Mouse (Mus musculus) B cell, adult 2 months (primary cell): ENCODE results near the gene Rhox4a2.
"Not testable (repeated sequence)": the region's sequence is repeated elsewhere in the genome, so short reads cannot be mapped to it uniquely, and the experiment has no call there.

Experiments
- DNase-seq, 2 experiments: peaks; one replicate each; pipeline ENCODE4 v3.0.0; 2022

The Rhox4a2 gene

DNA sequence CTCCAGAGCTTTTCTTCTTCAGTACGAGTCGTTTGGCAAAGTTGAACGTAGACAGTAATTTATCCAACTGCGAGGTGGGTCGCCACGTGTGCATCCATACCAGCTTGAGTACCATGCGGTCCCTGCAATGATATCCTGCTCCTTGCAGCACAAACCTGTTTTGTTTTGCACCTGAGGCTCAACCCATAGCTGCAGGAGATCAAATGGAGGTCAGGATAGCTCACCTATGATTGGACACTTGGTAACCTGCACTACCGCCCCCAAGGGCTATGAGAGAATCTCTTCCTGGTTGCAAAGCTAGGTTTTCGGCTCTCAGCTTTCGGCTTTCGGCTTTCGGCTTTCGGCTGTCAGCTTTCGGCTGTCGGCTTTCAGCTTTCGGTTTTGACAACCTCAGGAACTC lies at the start of gene Rhox4a2:
Gene Rhox4a2, plus strand, starts transcription at position 301 of the 400 bp plus-strand sequence.
- DNase-seq = not testable (repeated sequence)

DNA sequence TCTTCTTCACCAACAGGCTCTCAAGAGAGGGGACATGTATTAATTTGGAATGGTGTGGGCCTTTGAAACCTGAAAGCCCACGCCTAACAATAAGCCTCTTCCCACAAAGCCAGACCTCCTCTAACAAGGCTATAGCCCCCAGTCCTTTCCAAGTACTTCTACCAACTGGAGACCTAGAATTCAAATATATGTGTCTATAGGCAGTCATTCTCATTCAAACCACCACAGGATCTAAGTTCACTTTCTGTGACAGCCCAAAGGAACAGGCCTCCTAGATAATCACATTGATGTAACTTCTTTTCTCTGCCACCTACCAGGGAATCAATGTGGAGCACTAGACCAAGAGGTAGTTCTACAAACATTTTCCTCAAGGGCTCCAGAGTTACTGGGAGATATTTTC lies 10.9 kb upstream of the Rhox4a2 start, which contains the start of gene Rhox3a2:
Gene Rhox3a2, plus strand, starts transcription at position 301 of the 400 bp plus-strand sequence.
- not testable (repeated sequence) for DNase-seq

DNA sequence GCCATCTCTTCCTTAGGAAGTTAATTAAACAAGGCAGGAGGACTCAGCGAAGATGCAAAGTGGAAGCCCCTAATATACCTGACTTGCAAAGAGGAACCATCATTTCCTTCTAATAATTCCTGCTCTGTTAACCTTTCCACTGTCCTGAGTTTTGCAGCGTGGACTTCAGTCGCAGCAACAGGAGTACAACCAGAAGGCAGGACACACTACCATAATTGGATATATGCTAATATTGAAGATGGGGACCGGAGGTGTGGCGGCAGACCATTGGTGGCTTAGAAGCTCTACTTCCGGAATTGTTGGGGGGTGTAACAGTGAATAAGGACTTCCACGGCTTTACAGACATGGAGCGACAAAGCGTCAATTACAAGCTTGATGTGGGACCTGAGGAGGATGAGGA lies 21.1 kb downstream of the Rhox4a2 start, which contains the start of gene Rhox2b:
Gene Rhox2b, plus strand, starts transcription at position 301 of the 400 bp plus-strand sequence.
- DNase-seq = not testable (repeated sequence)

DNA sequence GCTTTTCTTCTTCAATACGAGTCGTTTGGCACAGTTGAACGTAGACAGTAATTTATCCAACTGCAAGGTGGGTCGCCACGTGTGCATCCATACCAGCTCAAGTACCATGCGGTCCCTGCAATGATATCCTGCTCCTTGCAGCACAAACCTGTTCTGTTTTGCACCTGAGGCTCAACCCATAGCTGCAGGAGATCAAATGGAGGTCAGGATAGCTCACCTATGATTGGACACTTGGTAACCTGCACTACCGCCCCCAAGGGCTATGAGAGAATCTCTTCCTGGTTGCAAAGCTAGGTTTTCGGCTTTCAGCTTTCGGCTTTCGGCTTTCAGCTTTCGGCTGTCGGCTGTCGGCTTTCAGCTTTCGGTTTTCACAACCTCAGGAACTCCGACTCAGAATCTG lies 41.5 kb downstream of the Rhox4a2 start, which contains the start of gene Rhox4b:
Gene Rhox4b, plus strand, starts transcription at position 301 of the 400 bp plus-strand sequence.
- DNase-seq = not testable (repeated sequence)
